Mouse (Mus musculus) cerebellum, adult 2 months (tissue): ENCODE measurements around the gene Nupr1. TPM values are rescaled to one million over a fixed set of nuclear protein-coding genes. Genes with fewer than 3 reads are reported as not detected.

ENCODE experiments used
- DNase-seq, 2 experiments: peaks; one replicate each; pipeline ENCODE4 v3.0.0; 2021
- H3K27ac ChIP-seq: fragments of 200-500 bp; 2 replicates; pipeline ENCODE4 v1.5.1; 2012; ENCODE audit warnings: low read length, control low read depth, inconsistent platforms; ENCODE audit not compliant: insufficient read depth
- H3K27me3 ChIP-seq: fragments of 200-500 bp; 2 replicates; pipeline ENCODE4 v1.6.1; 2012; ENCODE audit warnings: inconsistent platforms, mild to moderate bottlenecking, low read length, moderate library complexity; ENCODE audit not compliant: control insufficient read depth, insufficient read depth
- H3K4me1 ChIP-seq: fragments of 200-500 bp; 2 replicates; pipeline ENCODE4 v1.6.1; 2011; ENCODE audit warnings: low read length; ENCODE audit not compliant: control insufficient read depth, insufficient read depth
- H3K4me3 ChIP-seq: fragments of 200-500 bp; replicated peaks from 2 replicates; pipeline ENCODE3; 2011; ENCODE audit warnings: mild to moderate bottlenecking, low read depth, low read length, control low read depth; ENCODE audit not compliant: insufficient read depth
- CTCF ChIP-seq: fragments of 200-500 bp; IDR thresholded peaks from 2 replicates; pipeline ENCODE4 v1.5.1; 2011; ENCODE audit warnings: low read depth, mild to moderate bottlenecking, control low read depth, low read length, moderate library complexity, borderline replicate concordance; ENCODE audit not compliant: insufficient read depth
- POLR2A ChIP-seq: fragments of 200-500 bp; IDR thresholded peaks from 2 replicates; pipeline ENCODE4 v1.6.1; 2011; ENCODE audit warnings: low read length, control low read depth, borderline replicate concordance; ENCODE audit not compliant: insufficient read depth
- WGBS: fragments of 180-500 bp; shearing (Covaris S2); methylation state at CpG from one replicate; pipeline ENCODE4 v1.1.7; 2018; 5-methylcytosine and 5-hydroxymethylcytosine counted together
- polyA plus RNA-seq: library from polyadenylated mRNA; depleted of rRNA; stranded (reverse); fragments of >200 nt; gene quantifications from 2 replicates; pipeline ENCODE4 v1.2.3, GENCODE M21; 2012

Gene Nupr1
- polyA plus RNA-seq, 1 experiment, result 9.3 TPM

DNA sequence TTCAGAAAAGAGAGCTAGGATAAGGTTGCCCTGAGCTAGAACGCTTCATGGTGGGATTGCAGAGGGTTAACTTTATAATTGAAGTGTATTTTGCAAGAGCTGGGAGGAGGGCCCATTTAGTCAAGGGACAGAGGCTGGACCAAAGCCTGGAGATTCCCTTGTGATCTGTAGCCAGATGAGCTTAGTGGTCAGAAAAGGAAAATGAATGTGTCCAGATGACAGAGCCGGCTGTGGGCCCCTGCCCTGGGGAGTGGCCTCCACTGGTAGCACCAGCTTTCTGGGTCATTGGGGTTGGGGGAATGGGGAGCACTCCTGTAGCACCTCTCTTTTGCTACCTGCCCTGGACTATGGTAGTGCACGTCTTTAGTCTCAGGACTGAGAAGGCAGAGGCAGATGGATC is 23.6 kb downstream of the Nupr1 start:
- no peak for DNase-seq
- Histone ChIP-seq H3K27me3 (no peaks in the 10 kb centered on the region), H3K27ac (no peak overlapping the region), H3K4me1 (no peaks in the 10 kb centered on the region), H3K4me3 (no peak overlapping the region)
- TF ChIP-seq POLR2A (no peak), CTCF (no peak)
- 62% methylated on average over 3 of the region's 3 CpGs for WGBS

DNA sequence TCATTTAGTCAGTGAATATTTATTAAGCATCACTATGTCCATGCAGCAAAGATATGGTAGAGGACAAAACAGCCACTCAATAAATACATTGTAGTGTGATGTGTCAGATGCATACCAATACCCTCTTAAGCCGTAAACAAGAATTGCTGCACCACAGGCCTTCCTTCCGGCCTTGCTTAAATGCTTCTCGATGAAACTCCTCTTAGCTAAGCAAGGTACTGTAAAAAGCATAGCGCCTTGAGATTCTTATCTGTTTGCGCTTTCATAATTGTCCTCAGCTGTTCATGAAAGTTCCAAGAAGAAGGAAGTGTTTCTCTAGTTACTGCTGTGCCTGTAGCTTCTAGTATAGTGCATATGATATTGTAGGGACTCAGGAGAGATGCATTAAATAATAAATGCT is 24.1 kb downstream of the Nupr1 start:
- H3K4me1 ChIP-seq, result no peaks in the 10 kb centered on the region
- no peak for TF ChIP-seq POLR2A
- no peak for TF ChIP-seq CTCF
- WGBS, result 88% methylated on average over 5 of the region's 5 CpGs
- DNase-seq, result no peak
- no peak overlapping the region for H3K4me3 ChIP-seq
- no peak overlapping the region for H3K27ac ChIP-seq
- H3K27me3 ChIP-seq, result no peaks in the 10 kb centered on the region

DNA sequence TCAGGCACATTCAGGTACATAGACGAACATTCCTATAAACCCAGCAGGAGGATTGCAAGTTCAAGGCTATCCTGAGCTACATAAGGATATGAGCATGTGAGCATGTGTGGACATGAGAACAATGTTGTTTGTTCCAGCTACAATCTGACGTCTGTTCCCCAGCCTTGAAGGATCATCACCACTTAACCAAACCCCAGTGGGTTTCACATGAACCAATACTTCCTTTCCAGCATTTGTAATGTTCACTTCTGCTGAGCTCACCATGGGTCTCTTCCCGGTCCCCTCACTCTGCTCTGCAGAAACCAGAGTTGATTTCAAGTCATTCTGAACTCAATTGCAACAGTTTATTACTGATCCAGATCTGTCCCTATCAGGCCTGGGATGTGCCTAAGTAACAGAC is 28.0 kb downstream of the Nupr1 start:
- no peaks in the 10 kb centered on the region for H3K27me3 ChIP-seq
- no peak overlapping the region for H3K27ac ChIP-seq
- no peak for DNase-seq
- H3K4me3 ChIP-seq, result no peak overlapping the region
- H3K4me1 ChIP-seq, result no peaks in the 10 kb centered on the region
- TF ChIP-seq POLR2A (no peak), CTCF (no peak)
- 90% methylated on average over 3 of the region's 3 CpGs for WGBS

DNA sequence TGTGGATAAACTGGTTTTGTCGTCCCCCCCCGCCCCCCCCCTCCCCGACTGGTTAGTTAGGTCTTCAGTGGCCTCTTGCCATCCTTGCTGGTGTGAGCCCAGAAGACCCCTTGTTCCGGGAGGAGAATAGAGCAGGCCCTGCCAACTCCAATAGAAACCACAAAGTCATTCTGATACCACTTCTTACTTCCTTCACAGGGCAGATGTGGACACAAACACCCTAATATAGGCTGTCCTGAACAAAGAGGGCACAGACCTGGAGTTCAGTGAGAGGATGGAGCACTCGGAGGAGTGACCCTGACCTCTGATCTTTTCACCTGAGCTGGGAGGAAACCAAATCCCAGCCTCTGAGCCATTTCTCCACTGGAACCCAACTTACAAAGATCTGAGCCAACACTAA is 28.8 kb downstream of the Nupr1 start:
- 22% methylated on average over 5 of the region's 5 CpGs for WGBS
- Histone ChIP-seq H3K27me3 (no peaks in the 10 kb centered on the region), H3K27ac (no peak overlapping the region), H3K4me1 (no peaks in the 10 kb centered on the region), H3K4me3 (no peak overlapping the region)
- TF ChIP-seq CTCF, result no peak
- TF ChIP-seq POLR2A, result no peak
- no peak for DNase-seq

DNA sequence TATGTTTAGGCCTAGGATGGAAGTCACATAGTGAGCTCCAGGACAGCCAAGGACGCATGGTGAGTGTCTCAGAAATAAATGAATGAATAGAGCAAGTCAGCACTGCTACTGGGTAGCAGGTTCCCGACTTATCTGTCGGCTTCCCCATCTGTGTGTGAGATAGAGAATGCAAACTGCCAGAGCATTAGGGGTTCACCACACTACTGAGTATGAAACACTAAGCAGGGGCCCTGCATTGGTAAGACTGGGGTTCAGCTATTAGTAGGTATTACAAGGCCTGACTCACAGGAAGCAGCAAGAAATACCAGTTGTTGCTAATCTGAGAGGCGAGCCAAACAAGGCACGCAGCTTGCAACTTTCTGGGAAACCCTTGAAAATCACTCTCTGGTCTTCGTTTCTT is 31.7 kb downstream of the Nupr1 start:
- H3K27me3 ChIP-seq, result no peaks in the 10 kb centered on the region
- no peak for DNase-seq
- TF ChIP-seq CTCF (no peak), POLR2A (no peak)
- no peak overlapping the region for H3K27ac ChIP-seq
- H3K4me3 ChIP-seq, result no peak overlapping the region
- 88% methylated on average over 6 of the region's 6 CpGs for WGBS
- no peaks in the 10 kb centered on the region for H3K4me1 ChIP-seq

DNA sequence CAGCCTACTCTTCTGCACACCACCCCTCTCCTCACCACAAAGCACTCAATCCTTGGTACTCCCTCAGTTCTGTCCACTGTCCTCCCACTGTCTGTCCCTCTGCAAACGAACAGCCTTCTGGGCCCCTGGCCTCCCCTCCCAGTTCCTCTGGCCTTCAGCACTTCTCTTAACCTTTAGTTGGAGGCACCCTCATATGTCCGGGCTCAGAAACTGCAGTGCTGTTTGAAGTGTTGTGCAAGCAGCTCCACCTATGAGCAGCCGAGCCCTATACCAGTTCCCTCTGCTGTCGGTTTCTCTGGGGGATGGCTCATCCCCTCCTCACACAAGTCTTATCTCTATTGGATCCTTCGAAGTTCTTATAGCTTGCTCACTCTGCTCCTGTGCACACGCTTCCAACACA is 34.2 kb downstream of the Nupr1 start:
- Histone ChIP-seq H3K27ac (no peak overlapping the region), H3K4me3 (no peak overlapping the region), H3K4me1 (no peaks in the 10 kb centered on the region), H3K27me3 (no peaks in the 10 kb centered on the region)
- WGBS, result 63% methylated on average over 6 of the region's 6 CpGs
- TF ChIP-seq CTCF, result no peak
- no peak for TF ChIP-seq POLR2A
- DNase-seq, result no peak

DNA sequence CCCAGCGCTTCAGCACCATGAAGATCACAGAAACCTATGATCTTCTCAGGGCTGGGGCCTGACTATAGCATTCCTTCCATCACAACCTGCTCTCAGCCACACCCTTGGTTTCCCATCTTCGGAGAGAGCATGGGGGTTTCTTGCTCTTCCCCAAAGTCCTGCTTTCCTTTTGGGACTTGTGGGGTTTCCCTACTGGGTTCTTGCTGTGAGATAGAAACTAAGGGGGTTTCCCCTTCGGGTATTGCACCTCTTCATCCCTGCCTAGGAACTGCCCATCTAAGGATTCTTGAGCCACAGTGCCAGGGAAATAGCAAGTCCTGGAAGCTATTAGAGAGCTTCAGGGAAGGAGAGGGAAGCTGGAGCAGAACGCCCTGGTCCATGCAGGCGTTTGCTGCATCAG is 34.8 kb downstream of the Nupr1 start:
- Histone ChIP-seq H3K4me1 (no peaks in the 10 kb centered on the region), H3K27me3 (no peaks in the 10 kb centered on the region), H3K27ac (no peak overlapping the region), H3K4me3 (no peak overlapping the region)
- TF ChIP-seq POLR2A (no peak), CTCF (no peak)
- DNase-seq, result no peak
- WGBS, result 78% methylated on average over 5 of the region's 5 CpGs

DNA sequence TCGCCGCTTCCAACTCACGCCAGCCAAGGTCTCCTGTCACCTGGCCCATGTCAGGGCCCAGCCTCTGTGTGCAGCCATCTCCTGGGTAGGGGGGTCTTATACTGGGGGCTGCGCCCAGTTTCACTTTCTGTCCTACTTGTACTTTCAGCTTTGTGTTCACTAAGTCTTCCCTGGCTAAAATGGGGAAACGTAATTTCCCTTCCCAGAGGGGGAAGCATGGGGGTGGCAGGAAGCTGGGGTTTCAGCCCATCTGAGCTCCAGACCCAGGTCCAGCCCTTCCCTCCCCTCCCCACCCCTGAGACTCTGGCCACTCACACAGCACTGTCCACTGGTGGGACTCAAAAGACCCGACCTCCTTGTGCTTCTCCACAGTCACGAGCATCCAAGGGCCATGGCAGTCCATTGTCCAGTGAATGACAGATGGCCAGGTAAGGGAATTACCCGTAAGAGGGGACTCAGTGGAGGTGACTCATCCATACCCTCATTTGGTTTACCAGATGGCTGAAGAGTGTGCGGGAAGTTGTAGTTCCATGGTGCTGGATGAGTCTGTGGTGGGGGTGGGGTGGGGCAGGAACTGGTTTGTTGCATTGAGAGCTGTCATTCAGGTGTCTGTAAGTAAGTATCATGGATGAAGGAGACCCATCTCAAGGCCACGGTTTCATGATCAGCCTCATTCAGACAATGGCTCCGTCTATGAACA is 35.6 kb downstream of the Nupr1 start, which contains the start of gene Il27:
Gene Il27 (minus strand): TSS at position 80 of the 700 bp plus-strand sequence.
- Histone ChIP-seq H3K4me1 (no peaks in the 10 kb centered on the region), H3K27me3 (no peaks in the 10 kb centered on the region), H3K4me3 (no peak within 1 kb of the TSS), H3K27ac (no peak within 1 kb of the TSS)
- TF ChIP-seq POLR2A (no peak), CTCF (no peak)
- 72% methylated on average over 11 of the region's 11 CpGs for WGBS
- DNase-seq, result no peak
